Mouse (Mus musculus): Measurements from ENCODE around the gene Gstt4. TPM values are rescaled to one million over a fixed set of nuclear protein-coding genes. Genes with fewer than 3 reads are reported as not detected.

The Gstt4 gene
- polyA plus RNA-seq, 1 experiment from 2014 or later = not detected

DNA sequence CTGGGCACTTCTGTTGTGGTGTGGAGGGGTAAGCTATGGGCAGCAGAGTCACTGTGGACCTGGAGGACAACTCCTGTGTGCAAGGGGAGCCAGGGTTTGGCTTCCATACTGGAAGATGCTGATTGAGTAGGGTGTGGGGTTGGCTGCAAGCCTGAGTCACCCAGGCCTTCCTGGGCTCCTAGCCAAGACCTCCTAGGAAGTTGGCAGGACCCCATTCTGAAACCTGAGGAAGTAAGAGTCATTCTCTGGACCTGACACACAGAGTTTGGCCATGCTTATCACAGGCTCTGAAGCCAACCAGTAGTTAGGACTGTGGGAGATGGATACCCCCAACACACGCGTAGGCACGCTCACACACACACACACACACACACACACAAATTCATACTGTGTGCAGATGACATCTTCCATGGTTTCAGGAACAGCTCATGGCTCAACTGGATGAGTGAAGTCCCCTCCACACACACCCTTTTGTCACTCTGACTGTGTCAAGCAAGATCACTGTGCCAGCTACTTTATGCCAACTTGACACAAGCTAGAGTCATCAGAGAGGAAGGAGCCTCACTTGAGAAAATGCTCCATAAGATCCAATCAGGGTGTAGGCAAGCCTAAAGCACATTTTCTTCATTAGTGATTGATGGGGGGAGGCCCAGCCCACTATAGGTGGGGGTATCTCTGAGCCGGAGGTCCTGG lies 5.5 kb upstream of the Gstt4 start:
- no peak overlapping the region for H3K9ac ChIP-seq (ENCODE audit: low read length)
- TF ChIP-seq CTCF (IDR thresholded peaks at IDR 0.05; ENCODE audit: low read depth) = no peak
- no peak for TF ChIP-seq EP300 (optimal IDR thresholded peaks at IDR 0.05)
- no peaks in the 10 kb centered on the region for H3K27me3 ChIP-seq (ENCODE audit: control insufficient read depth, insufficient read depth, low read length)
- 0 out of 2 replicates have a peak, but pooled peaks cover 2% of the 10 kb centered on the region for H3K4me1 ChIP-seq (replicated peaks; ENCODE audit: control insufficient read depth, insufficient read depth)
- WGBS = 83% methylated on average over 4 of the region's 4 CpGs
- H3K27ac ChIP-seq (replicated peaks) = no peak overlapping the region
- H3K36me3 ChIP-seq (ENCODE audit: control insufficient read depth, insufficient read depth, low read length) = no peaks in the 10 kb centered on the region
- H3K4me3 ChIP-seq (ENCODE audit: low read depth, low read length) = no peak overlapping the region
- peak; percentile 43 for ATAC-seq (ENCODE audit: low FRiP score, low TSS enrichment)
- DNase-seq (ENCODE audit: low spot score) = peak; percentile 65
- H3K9me3 ChIP-seq (ENCODE audit: control insufficient read depth, low read length) = no peaks in the 10 kb centered on the region
- H3K4me2 ChIP-seq (replicated peaks; ENCODE audit: low read depth) = no peak overlapping the region

DNA sequence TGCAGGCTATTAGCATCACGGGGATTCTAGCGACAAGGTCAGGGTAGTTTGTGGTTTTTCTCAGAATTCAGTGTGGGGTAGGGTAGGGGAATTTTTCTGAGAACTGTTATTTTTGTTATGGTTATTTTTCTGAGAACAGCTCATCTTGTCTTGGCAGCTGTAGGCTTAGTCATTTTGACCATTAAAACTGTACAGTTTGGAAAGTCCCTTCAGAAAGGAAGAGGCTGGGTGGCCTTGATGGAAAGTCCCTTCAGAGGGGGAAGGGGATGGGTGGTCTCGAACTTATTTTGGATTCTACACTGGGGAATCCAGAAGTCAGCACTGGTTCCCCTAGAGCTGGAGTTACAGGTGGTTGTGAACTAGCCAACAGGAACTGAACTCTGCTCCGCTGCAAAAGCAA lies 2.2 kb upstream of the Gstt4 start:
- Histone ChIP-seq H3K27ac (replicated peaks) (no peak overlapping the region), H3K4me1 (replicated peaks; ENCODE audit: control insufficient read depth, insufficient read depth) (0 out of 2 replicates have a peak, but pooled peaks cover 2% of the 10 kb centered on the region), H3K9me3 (ENCODE audit: control insufficient read depth, low read length) (no peaks in the 10 kb centered on the region), H3K27me3 (ENCODE audit: control insufficient read depth, insufficient read depth, low read length) (no peaks in the 10 kb centered on the region), H3K4me3 (ENCODE audit: low read depth, low read length) (no peak overlapping the region), H3K4me2 (replicated peaks; ENCODE audit: low read depth) (no peak overlapping the region), H3K9ac (ENCODE audit: low read length) (no peak overlapping the region), H3K36me3 (ENCODE audit: control insufficient read depth, insufficient read depth, low read length) (no peaks in the 10 kb centered on the region)
- 78% methylated on average over 4 of the region's 4 CpGs for WGBS
- DNase-seq (ENCODE audit: low spot score) (no peak), ATAC-seq (ENCODE audit: low FRiP score, low TSS enrichment) (no peak)
- TF ChIP-seq CTCF (IDR thresholded peaks at IDR 0.05; ENCODE audit: low read depth) (no peak), EP300 (optimal IDR thresholded peaks at IDR 0.05) (no peak)

DNA sequence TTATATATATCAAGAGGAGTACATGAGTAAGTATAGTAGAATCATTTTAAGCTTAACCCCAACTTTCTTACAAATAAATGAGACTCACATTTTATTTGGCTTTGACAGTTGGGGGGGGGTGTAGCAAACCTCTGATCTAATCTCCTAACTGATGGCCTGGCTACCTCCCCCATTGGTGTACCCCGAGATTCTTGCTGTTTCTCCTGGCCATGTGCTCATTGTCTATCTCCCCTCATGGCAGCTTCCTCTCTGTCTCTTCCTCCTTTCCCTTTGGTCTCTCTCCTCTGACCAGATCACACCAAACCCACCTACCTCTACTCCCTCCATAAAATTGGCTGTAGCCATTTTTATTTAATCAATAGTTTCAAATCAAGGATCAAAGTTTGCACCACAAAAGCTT lies 1.4 kb upstream of the Gstt4 start:
- Histone ChIP-seq H3K27ac (replicated peaks) (no peak overlapping the region), H3K4me1 (replicated peaks; ENCODE audit: control insufficient read depth, insufficient read depth) (0 out of 2 replicates have a peak, but pooled peaks cover 2% of the 10 kb centered on the region), H3K4me2 (replicated peaks; ENCODE audit: low read depth) (no peak overlapping the region), H3K9me3 (ENCODE audit: control insufficient read depth, low read length) (no peaks in the 10 kb centered on the region), H3K27me3 (ENCODE audit: control insufficient read depth, insufficient read depth, low read length) (no peaks in the 10 kb centered on the region), H3K4me3 (ENCODE audit: low read depth, low read length) (no peak overlapping the region), H3K36me3 (ENCODE audit: control insufficient read depth, insufficient read depth, low read length) (no peaks in the 10 kb centered on the region), H3K9ac (ENCODE audit: low read length) (no peak overlapping the region)
- TF ChIP-seq CTCF (IDR thresholded peaks at IDR 0.05; ENCODE audit: low read depth) (no peak), EP300 (optimal IDR thresholded peaks at IDR 0.05) (no peak)
- ATAC-seq (ENCODE audit: low FRiP score, low TSS enrichment) (no peak), DNase-seq (ENCODE audit: low spot score) (no peak)
- WGBS = 95% methylated on average over 1 of the region's 1 CpGs

DNA sequence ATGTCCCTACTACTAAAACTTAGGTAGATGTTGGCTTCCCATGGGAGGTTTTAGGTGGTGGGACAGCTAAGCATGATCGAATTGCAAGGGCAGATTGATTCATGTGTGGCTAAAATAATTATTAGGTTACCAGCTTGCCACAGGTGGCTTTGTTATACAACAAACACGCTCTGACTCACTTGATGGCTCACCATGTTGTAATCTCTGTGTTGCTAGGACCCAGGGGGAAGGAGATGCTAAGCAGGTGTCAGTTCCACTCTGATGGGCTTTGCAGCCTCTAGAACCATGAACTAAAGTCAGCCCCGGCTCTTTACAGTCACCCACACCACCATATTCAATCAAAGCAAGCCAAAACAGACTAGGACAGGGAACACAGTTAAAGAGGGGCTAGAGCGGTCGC lies 2.5 kb downstream of the Gstt4 start:
- H3K4me2 ChIP-seq (replicated peaks; ENCODE audit: low read depth) = no peak overlapping the region
- H3K4me3 ChIP-seq (ENCODE audit: low read depth, low read length) = no peak overlapping the region
- TF ChIP-seq EP300 (optimal IDR thresholded peaks at IDR 0.05) (no peak), CTCF (IDR thresholded peaks at IDR 0.05; ENCODE audit: low read depth) (no peak)
- no peaks in the 10 kb centered on the region for H3K36me3 ChIP-seq (ENCODE audit: control insufficient read depth, insufficient read depth, low read length)
- 82% methylated on average over 5 of the region's 5 CpGs for WGBS
- no peak overlapping the region for H3K9ac ChIP-seq (ENCODE audit: low read length)
- no peaks in the 10 kb centered on the region for H3K9me3 ChIP-seq (ENCODE audit: control insufficient read depth, low read length)
- no peak for ATAC-seq (ENCODE audit: low FRiP score, low TSS enrichment)
- H3K27me3 ChIP-seq (ENCODE audit: control insufficient read depth, insufficient read depth, low read length) = no peaks in the 10 kb centered on the region
- H3K27ac ChIP-seq (replicated peaks) = no peak overlapping the region
- no peaks in the 10 kb centered on the region for H3K4me1 ChIP-seq (replicated peaks; ENCODE audit: control insufficient read depth, insufficient read depth)
- no peak for DNase-seq (ENCODE audit: low spot score)

DNA sequence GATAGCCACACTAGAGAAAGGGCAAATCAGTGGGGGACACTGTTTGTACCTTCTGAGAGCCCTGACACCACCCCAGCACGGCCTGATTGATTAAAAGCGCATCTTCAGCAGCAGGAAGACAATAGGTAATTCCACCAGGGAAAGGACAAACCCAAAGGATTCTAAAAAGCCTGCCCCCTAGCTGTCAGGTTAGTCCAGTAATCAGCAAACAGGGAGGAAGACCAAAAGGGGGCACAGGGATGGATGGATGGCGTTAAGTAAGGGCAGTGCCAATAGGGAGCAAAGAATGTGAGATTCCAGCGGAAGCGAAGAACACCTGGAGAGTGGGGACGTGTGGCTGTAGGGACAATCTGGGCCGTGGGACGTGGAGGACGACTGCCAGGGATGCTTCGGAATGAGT lies 3.7 kb downstream of the Gstt4 start:
- Histone ChIP-seq H3K36me3 (ENCODE audit: control insufficient read depth, insufficient read depth, low read length) (no peaks in the 10 kb centered on the region), H3K4me1 (replicated peaks; ENCODE audit: control insufficient read depth, insufficient read depth) (no peaks in the 10 kb centered on the region), H3K4me3 (ENCODE audit: low read depth, low read length) (no peak overlapping the region), H3K27me3 (ENCODE audit: control insufficient read depth, insufficient read depth, low read length) (no peaks in the 10 kb centered on the region), H3K9ac (ENCODE audit: low read length) (no peak overlapping the region), H3K4me2 (replicated peaks; ENCODE audit: low read depth) (no peak overlapping the region), H3K27ac (replicated peaks) (no peak overlapping the region), H3K9me3 (ENCODE audit: control insufficient read depth, low read length) (no peaks in the 10 kb centered on the region)
- TF ChIP-seq EP300 (optimal IDR thresholded peaks at IDR 0.05) (no peak), CTCF (IDR thresholded peaks at IDR 0.05; ENCODE audit: low read depth) (peak; percentile 45)
- DNase-seq (ENCODE audit: low spot score) = no peak
- WGBS = 49% methylated on average over 10 of the region's 10 CpGs
- ATAC-seq (ENCODE audit: low FRiP score, low TSS enrichment) = no peak

DNA sequence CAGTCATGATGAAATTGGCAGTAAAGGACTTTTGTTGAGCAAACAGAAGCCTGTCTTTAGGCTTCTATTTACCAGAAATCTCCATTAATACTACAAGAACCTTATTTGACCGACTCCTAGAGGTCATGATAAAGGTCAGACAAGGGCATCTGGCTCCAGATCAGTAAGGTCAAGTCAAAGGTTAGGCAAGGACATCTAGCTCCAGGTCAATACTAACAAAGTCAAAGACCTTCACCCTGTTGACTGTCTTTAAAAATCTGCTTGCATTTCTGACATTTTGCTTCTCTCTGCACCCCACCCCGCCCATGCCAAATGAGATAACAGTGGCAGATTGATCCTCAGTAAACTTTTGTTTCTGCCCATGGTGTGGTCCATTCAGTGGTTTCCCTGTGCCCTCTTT lies 18.1 kb downstream of the Gstt4 start:
- TF ChIP-seq CTCF (IDR thresholded peaks at IDR 0.05; ENCODE audit: low read depth) (no peak), EP300 (optimal IDR thresholded peaks at IDR 0.05) (no peak)
- no peaks in the 10 kb centered on the region for H3K9me3 ChIP-seq (ENCODE audit: control insufficient read depth, low read length)
- no peak overlapping the region for H3K9ac ChIP-seq (ENCODE audit: low read length)
- DNase-seq (ENCODE audit: low spot score) (no peak), ATAC-seq (ENCODE audit: low FRiP score, low TSS enrichment) (no peak)
- H3K27me3 ChIP-seq (ENCODE audit: control insufficient read depth, insufficient read depth, low read length) = no peaks in the 10 kb centered on the region
- no peak overlapping the region for H3K4me3 ChIP-seq (ENCODE audit: low read depth, low read length)
- no peak overlapping the region for H3K4me2 ChIP-seq (replicated peaks; ENCODE audit: low read depth)
- H3K4me1 ChIP-seq (replicated peaks; ENCODE audit: control insufficient read depth, insufficient read depth) = no peaks in the 10 kb centered on the region
- H3K27ac ChIP-seq (replicated peaks) = no peak overlapping the region
- 59% methylated on average over 2 of the region's 2 CpGs for WGBS
- no peaks in the 10 kb centered on the region for H3K36me3 ChIP-seq (ENCODE audit: control insufficient read depth, insufficient read depth, low read length)
